Mouse (Mus musculus): ENCODE measurements around the gene Bcl2l13.

GRCm38 (mm10) chr6:120903961-120904360 lies 67.9 kb downstream of the Bcl2l13 start:
- TF ChIP-seq CTCF (IDR thresholded peaks at IDR 0.05; ENCODE audit: low read depth, low read length) (no peak), GATA1 (IDR thresholded peaks at IDR 0.05; ENCODE audit: borderline replicate concordance, low read length) (no peak), POLR2AphosphoS5 (IDR thresholded peaks at IDR 0.05; ENCODE audit: insufficient replicate concordance, low read depth, low read length) (no peak), TAL1 (conservative IDR thresholded peaks at IDR 0.05; ENCODE audit: low read depth, low read length) (no peak)

Data from G1E (cell line).